Mouse (Mus musculus) heart, postnatal 4 days (tissue): ENCODE measurements around the gene Rbm38. TPM values are rescaled to one million over a fixed set of nuclear protein-coding genes. Genes with fewer than 3 reads are reported as not detected.

Source experiments
- DNase-seq: peaks from one replicate; pipeline ENCODE4 v3.0.0; 2021
- total RNA-seq, 2 experiments: library from RNA; stranded (reverse); gene quantifications; 2 replicates each; pipeline ENCODE4 v1.2.3; 2021

The Rbm38 gene
- total RNA-seq, 2 experiments from 2014 or later, result 112 to 126 TPM

- DNase-seq, result no peak
These were observed 41.4 kb downstream of the Rbm38 start for GRCm38 (mm10) chr2:173061443-173062351.

GRCm38 (mm10) chr2:173063219-173063618 lies 42.9 kb downstream of the Rbm38 start:
- no peak for DNase-seq

GRCm38 (mm10) chr2:173064864-173065263 lies 44.6 kb downstream of the Rbm38 start:
- no peak for DNase-seq

GRCm38 (mm10) chr2:173072948-173073347 lies 52.6 kb downstream of the Rbm38 start:
- DNase-seq, result no peak

GRCm38 (mm10) chr2:173073666-173074065 lies 53.4 kb downstream of the Rbm38 start:
- no peak for DNase-seq

GRCm38 (mm10) chr2:173076921-173077320 lies 56.6 kb downstream of the Rbm38 start:
- DNase-seq, result no peak

- no peak for DNase-seq
These were observed 59.7 kb downstream of the Rbm38 start for GRCm38 (mm10) chr2:173079766-173080549.

DNA sequence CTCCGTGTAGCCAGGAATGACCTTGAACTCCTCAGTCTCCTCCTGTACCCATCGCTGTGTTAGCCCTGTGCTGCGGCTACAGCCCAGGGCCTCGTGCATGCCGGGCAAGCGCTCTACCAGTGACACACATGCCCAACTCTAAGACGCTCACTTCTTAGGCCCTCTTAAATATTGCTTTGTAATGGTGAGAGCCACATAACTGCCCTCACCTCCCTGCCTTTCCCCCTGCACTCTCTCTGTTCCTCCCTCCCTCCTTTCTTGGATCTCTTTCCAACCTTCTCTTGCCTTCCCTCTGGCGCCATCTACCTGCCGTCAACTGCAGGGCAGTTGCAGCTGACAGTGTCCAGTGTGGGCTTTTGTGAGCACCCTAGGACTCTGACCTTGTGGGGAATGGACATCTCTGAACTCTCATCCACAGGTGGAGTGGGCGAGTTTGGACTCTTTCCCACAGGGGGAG lies 60.5 kb downstream of the Rbm38 start:
- DNase-seq, result peak; percentile 90

DNA sequence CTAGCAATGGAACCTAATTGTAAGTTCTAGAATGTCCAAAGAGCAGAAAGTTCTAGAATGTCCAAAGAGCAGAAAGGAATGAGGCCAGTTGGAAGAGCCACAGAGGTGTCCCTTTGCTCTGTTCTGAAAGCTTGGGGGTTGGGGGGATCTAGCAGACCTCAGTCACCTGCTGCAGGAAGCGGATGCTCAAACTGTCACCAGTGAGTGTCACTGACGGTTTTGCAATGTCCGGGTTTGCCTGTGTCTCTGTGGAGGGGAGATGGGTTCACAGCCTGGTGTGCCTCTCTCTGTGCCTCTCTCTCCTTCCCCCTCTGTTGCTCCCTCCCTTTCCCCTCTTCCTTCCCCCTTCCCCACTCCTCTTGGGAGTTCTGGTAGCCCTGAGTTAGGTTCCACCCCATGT lies 62.4 kb downstream of the Rbm38 start:
- DNase-seq, result no peak

DNA sequence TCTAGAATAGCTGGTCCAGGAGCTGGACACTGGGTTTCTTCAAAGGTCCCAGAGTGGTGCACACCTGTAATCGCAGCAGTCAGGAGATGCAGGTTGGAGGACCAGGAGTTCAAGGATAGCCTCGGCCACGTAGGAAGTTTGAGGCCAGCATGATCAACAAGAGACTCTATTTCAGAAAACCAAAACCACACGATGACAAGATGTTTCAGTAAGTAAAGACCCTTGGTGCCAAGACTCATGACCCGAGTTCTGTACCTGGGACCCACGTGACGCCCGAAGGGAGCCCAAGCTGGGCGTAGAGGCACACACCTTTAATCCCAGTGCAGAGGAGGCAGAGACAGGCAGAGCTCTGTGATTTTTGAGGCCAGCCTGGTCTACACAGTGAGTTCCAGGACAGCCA lies 62.8 kb downstream of the Rbm38 start:
- DNase-seq, result no peak

DNA sequence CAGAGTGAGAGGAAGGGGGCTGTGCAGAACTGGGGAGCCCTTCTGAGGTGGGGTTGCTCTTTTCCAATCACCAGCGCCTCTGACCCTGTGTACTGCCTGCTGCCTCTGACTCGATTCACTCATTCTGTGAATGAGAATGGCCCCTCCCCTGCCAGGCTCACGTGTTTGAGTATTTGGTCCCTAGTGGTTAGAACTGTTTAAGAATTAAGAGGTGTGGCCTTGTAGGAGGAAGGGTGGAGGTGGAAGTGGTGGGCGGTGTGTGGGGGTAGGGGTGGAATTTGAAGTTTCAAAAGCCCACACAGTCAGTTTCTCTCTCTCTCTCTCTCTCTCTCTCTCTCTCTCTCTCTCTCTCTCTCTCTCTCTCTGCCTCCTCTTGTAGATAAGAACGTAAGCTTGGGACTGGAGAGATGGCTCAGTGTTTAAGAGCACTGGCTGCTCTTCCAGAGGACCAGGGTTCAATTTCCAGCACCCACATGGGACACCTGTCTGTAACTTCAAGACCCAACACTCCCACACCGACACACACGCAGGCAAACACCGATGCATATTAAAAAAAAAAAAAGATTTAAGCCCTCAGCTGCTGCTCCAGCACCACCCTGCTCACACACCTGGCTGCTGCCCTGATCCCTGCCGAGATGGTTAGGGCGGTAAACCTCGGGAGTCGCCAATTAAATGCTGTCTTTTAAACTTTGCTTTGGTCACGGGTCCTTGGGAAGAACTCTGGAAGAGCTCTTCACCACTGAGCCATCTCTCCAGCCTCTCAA lies 63.6 kb downstream of the Rbm38 start:
- peak; percentile 50 for DNase-seq

Other genes with a start within 250 kb of the Rbm38 start
- 10 to 100 TPM; 16.1 to 20.1 TPM for gene Bmp7, start 80.2 kb upstream of the Rbm38 start, total RNA-seq
- gene Spo11, start 42.8 kb upstream of the Rbm38 start, total RNA-seq, result not detected
- gene Rae1, start 20.4 kb upstream of the Rbm38 start, total RNA-seq, result 10 to 100 TPM; 55.9 to 60.3 TPM
- gene Ctcfl, start 99.0 kb downstream of the Rbm38 start, total RNA-seq, result under 1 TPM; 0.14 TPM
- gene Pck1, start 132.6 kb downstream of the Rbm38 start, total RNA-seq, result 1 to 10 TPM; 4.6 to 5.4 TPM
- gene Zbp1, start 198.4 kb downstream of the Rbm38 start, total RNA-seq, result under 1 TPM in 1 of 2 experiments, not detected in 1; 0.14 TPM